Mouse (Mus musculus) limb, embryonic 14.5 days (tissue): ENCODE measurements around the gene Prtn3. TPM values are rescaled to one million over a fixed set of nuclear protein-coding genes. Genes with fewer than 3 reads are reported as not detected.

Experiments
- ATAC-seq: fragments of 200-750 bp; cut with Nextera tagmentation; 2 replicates; pipeline ENCODE4 v1.8.0; 2017; ENCODE audit warnings: low read depth, moderate number of reproducible peaks, moderate TSS enrichment; ENCODE audit not compliant: low FRiP score
- DNase-seq: peaks from one replicate; pipeline ENCODE4 v3.0.0-alpha.2; 2015; ENCODE audit warnings: low spot score
- H3K27ac ChIP-seq: fragments of 300-500 bp; sonication (generic); replicated peaks from 2 replicates; pipeline ENCODE4 v1.5.1; 2014; ENCODE audit warnings: low read depth, mild to moderate bottlenecking, low read length, moderate library complexity, mixed read lengths
- H3K27me3 ChIP-seq: fragments of 300-500 bp; sonication (generic); 2 replicates; pipeline ENCODE4 v1.6.1; 2014; ENCODE audit warnings: low read length, mixed read lengths; ENCODE audit not compliant: control insufficient read depth, insufficient read depth
- H3K36me3 ChIP-seq: fragments of 300-500 bp; sonication (generic); 2 replicates; pipeline ENCODE4 v1.6.1; 2014; ENCODE audit warnings: mild to moderate bottlenecking, low read length, moderate library complexity, mixed read lengths; ENCODE audit not compliant: control insufficient read depth, insufficient read depth
- H3K4me1 ChIP-seq: fragments of 300-500 bp; sonication (generic); 2 replicates; pipeline ENCODE4 v1.6.1; 2014; ENCODE audit warnings: antibody characterized with exemption, low read length, mixed read lengths; ENCODE audit not compliant: control insufficient read depth, insufficient read depth
- H3K4me2 ChIP-seq: fragments of 300-500 bp; sonication (generic); replicated peaks from 2 replicates; pipeline ENCODE4 v1.6.1; 2014; ENCODE audit warnings: low read depth, mild to moderate bottlenecking, low read length, moderate library complexity; ENCODE audit not compliant: severe bottlenecking
- H3K4me3 ChIP-seq: fragments of 300-500 bp; sonication (generic); replicated peaks from 2 replicates; pipeline ENCODE4 v1.5.1; 2014; ENCODE audit warnings: low read length
- H3K9ac ChIP-seq: fragments of 300-500 bp; sonication (generic); 2 replicates; pipeline ENCODE4 v1.6.1; 2014; ENCODE audit warnings: mild to moderate bottlenecking, low read depth, low read length, moderate library complexity; ENCODE audit not compliant: severe bottlenecking
- H3K9me3 ChIP-seq: fragments of 300-500 bp; sonication (generic); 2 replicates; pipeline ENCODE4 v1.6.1; 2016; ENCODE audit warnings: low read length; ENCODE audit not compliant: control insufficient read depth
- POLR2A ChIP-seq: fragments of 200-500 bp; IDR thresholded peaks from 2 replicates; pipeline ENCODE4 v1.8.0; 2012; ENCODE audit warnings: inconsistent platforms, mild to moderate bottlenecking, moderate library complexity, borderline replicate concordance; ENCODE audit not compliant: insufficient read depth, insufficient read length; ENCODE audit errors: extremely low read depth
- WGBS: fragments of 180-500 bp; shearing (Covaris S2); extraction: QIAGEN DNeasy Blood & Tissue Kit; methylation state at CpG from one replicate; pipeline ENCODE4 v1.1.7; 2014; 5-methylcytosine and 5-hydroxymethylcytosine counted together
- polyA plus RNA-seq, 2 experiments: library from polyadenylated mRNA; depleted of rRNA in 1 of 2; stranded (reverse) in 1 of 2; unstranded in 1 of 2; fragments of >200 nt; fragmentation: Nextera tagmentation in 1 of 2; extraction: Ambion mirVana in 1 of 2; gene quantifications; 2 replicates each; pipeline versions ENCODE4 v1.2.1 to v1.2.3; 2012 to 2014

Gene Prtn3
- polyA plus RNA-seq, 2 experiments = 5.9 to 10.3 TPM

GRCm38 (mm10) chr10:79877757-79878156 is 3.5 kb downstream of the Prtn3 start:
- H3K27me3 ChIP-seq = no peaks in the 10 kb centered on the region
- no peak overlapping the region for H3K4me2 ChIP-seq
- no peaks in the 10 kb centered on the region for H3K36me3 ChIP-seq
- peaks cover 18% of the 10 kb centered on the region; the same call in 1 of the 2 replicates for H3K4me1 ChIP-seq
- DNase-seq (no peak), ATAC-seq (no peak)
- H3K9me3 ChIP-seq = no peaks in the 10 kb centered on the region
- WGBS = 50% methylated on average over 12 of the region's 12 CpGs
- H3K9ac ChIP-seq = no peak overlapping the region
- no peak overlapping the region for H3K4me3 ChIP-seq
- H3K27ac ChIP-seq = no peak overlapping the region
- no peak for TF ChIP-seq POLR2A

DNA sequence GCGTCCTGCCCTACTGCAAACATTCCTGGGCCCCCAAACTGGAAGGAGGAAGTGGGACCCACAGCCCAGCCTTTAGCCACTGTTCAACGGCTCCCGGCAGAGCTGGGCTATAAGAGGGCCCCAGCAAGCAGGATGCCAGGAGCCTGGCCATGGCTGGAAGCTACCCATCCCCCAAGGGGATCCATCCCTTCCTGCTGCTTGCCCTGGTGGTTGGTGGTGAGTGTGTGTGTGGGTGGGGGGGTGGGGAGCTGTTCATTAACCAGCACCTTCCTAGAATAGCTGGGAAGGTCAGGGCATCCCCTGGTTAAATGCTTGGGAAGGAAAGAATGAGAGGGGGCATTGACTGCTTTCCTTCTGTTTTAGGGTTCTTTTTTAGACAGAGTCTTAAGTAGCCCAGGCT is 5.3 kb downstream of the Prtn3 start:
- DNase-seq (no peak), ATAC-seq (no peak)
- WGBS = 31% methylated on average over 3 of the region's 3 CpGs
- H3K36me3 ChIP-seq = no peaks in the 10 kb centered on the region
- H3K9ac ChIP-seq = no peak overlapping the region
- no peak overlapping the region for H3K4me2 ChIP-seq
- H3K4me1 ChIP-seq = peaks cover 12% of the 10 kb centered on the region; the same call in 1 of the 2 replicates
- H3K4me3 ChIP-seq = no peak overlapping the region
- no peaks in the 10 kb centered on the region for H3K27me3 ChIP-seq
- H3K27ac ChIP-seq = no peak overlapping the region
- TF ChIP-seq POLR2A = no peak
- no peaks in the 10 kb centered on the region for H3K9me3 ChIP-seq

- TF ChIP-seq POLR2A = no peak
- H3K27ac ChIP-seq = no peak overlapping the region
- no peak overlapping the region for H3K4me2 ChIP-seq
- H3K4me1 ChIP-seq = peaks cover 6% of the 10 kb centered on the region; the same call in 1 of the 2 replicates
- no peak overlapping the region for H3K9ac ChIP-seq
- ATAC-seq (no peak), DNase-seq (no peak)
- WGBS = 16% methylated on average over 9 of the region's 9 CpGs
- H3K4me3 ChIP-seq = no peak overlapping the region
- H3K9me3 ChIP-seq = no peaks in the 10 kb centered on the region
- H3K27me3 ChIP-seq = no peaks in the 10 kb centered on the region
- no peaks in the 10 kb centered on the region for H3K36me3 ChIP-seq
Observed at GRCm38 (mm10) chr10:79880721-79881120, 6.4 kb downstream of the Prtn3 start.

- ATAC-seq = peak; percentile 38; the same call in 1 of the 2 replicates
- TF ChIP-seq POLR2A = no peak
Observed at GRCm38 (mm10) chr10:79881981-79882380, 7.7 kb downstream of the Prtn3 start.

GRCm38 (mm10) chr10:79883297-79884084 is 9.2 kb downstream of the Prtn3 start:
- 16% methylated on average over 22 of the region's 22 CpGs for WGBS
- Histone ChIP-seq H3K36me3 (no peaks in the 10 kb centered on the region), H3K4me1 (peaks cover 6% of the 10 kb centered on the region; the same call in 1 of the 2 replicates), H3K4me3 (no peak overlapping the region), H3K9ac (no peak overlapping the region), H3K27ac (no peak overlapping the region), H3K4me2 (no peak overlapping the region), H3K27me3 (no peaks in the 10 kb centered on the region), H3K9me3 (no peaks in the 10 kb centered on the region)
- ATAC-seq = peak; percentile 45; the same call in 1 of the 2 replicates
- no peak for TF ChIP-seq POLR2A
- peak; percentile 63 for DNase-seq

More at GRCm38 (mm10) chr10:79881981-79882380, 7.7 kb downstream of the Prtn3 start:
- Histone ChIP-seq H3K4me2 (peak overlapping the region; percentile 43), H3K27ac (no peak overlapping the region), H3K4me1 (peaks cover 6% of the 10 kb centered on the region; the same call in 1 of the 2 replicates), H3K36me3 (no peaks in the 10 kb centered on the region), H3K27me3 (no peaks in the 10 kb centered on the region), H3K9ac (0 out of 2 replicates have a peak overlapping the region, but pooled peaks have one; percentile 38), H3K4me3 (peak overlapping the region; percentile 16; the same call in 1 of the 2 replicates), H3K9me3 (no peaks in the 10 kb centered on the region)
- no peak for DNase-seq
- WGBS = 7% methylated on average over 22 of the region's 22 CpGs
